Mouse (Mus musculus) gastrocnemius, postnatal 14 days (tissue): Measurements from ENCODE around the gene Aldh3b2. TPM values are rescaled to one million over a fixed set of nuclear protein-coding genes. Genes with fewer than 3 reads are reported as not detected.

ENCODE experiments used
- DNase-seq: peaks from one replicate; pipeline ENCODE4 v3.0.0; 2021; ENCODE audit warnings: mixed read lengths
- intact Hi-C: fragments of 180-260 bp; cut with DNase I; formaldehyde crosslinking; loops from one replicate; pipeline ENCODE4 v1.15.1; 2025; ENCODE audit warnings: low total_unique reads
- long read RNA-seq, 2 experiments: library from polyadenylated mRNA; stranded (forward); transcript quantifications; one replicate each; pipeline ENCODE4 v2.0.0; 2021
- total RNA-seq, 2 experiments: library from RNA; stranded (reverse); gene quantifications; 2 replicates each; pipeline ENCODE4 v1.2.3; 2021

Aldh3b2 gene
- total RNA-seq: under 1 TPM; 0.38 to 0.80 TPM
- long read RNA-seq, experiment 1: 0 reads
- long read RNA-seq, experiment 2: 0 reads

DNA sequence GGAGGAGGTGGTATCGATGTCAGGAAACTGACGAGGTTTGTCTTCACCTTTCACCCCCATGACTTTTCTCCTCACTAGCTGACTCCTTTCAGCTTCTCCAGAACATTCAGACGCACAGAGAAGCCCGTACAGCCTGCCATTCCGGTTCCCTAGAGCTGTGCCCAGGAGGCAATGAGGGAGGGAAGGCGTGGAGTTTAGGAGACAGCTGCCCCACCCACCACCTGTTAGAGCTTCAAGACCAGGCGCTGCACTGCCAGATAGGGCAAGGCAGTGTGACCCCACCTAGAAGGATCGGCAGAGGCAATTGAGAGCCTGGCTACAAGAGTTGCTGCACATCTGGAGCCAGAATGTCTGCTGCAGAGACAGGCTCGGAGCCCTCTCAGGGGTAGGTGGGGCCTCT is at the start of gene Aldh3b2:
Gene Aldh3b2, plus strand, starts transcription at position 100 of the 400 bp plus-strand sequence.
- no peak for DNase-seq
- intact Hi-C loops: no loop called here

DNA sequence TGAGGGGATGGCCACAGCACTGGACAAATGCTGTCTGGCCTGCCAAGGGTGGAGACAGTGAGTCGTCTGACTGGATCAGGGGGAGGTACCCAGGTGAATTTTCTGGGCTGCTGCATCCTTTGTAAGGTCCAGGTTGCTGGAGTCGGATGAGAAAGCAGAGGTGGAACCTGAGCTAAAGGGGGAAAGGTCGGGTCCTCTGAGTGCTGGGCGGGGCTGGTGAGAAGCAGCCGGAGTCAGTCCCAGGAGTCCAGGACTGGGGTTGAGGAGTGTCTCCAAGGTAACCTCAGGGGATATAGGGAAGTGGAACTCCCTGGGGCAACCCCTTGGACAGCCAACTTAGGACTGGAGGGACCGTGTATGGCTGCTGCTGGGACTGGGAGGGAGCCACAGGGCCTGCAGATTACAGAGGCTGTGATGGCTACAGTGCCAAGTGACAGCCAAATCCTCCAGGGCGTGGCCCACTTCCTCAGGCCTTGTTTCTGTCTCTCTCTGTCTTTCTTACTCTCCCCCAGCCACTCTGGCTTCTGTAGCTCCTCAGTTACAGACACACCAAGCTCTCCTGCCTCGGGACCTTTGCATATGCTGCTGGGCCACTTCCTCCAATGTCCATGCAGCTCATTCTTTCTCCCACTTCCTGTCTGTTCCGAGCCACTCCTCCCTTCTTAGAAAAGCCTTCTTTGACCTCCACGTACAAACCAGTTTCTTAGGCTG is 49.3 kb upstream of the Aldh3b2 start:
- peak; percentile 6 for DNase-seq
- intact Hi-C loops: no loop called here

DNA sequence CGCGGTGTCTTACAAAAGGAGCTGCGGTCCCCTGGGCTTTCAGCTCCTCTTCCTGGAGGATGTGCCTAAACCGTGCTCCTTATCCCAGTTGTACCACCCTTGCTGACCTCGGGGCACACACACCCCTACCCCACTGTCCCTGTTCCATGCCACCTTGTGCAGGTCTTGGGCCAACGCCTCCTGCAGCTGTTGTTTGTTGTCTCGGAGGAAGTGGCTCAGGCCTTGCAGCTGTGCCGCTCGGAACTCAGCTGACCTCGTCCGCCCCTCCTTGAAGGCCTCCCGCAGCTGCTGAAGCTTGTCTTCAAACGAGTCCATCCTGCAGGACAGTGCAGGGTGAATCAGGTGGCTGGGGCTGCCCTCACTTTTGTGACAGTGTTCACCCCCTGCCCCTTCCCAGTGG is 48.5 kb upstream of the Aldh3b2 start:
- intact Hi-C loops: no loop called here
- peak; percentile 78 for DNase-seq

DNA sequence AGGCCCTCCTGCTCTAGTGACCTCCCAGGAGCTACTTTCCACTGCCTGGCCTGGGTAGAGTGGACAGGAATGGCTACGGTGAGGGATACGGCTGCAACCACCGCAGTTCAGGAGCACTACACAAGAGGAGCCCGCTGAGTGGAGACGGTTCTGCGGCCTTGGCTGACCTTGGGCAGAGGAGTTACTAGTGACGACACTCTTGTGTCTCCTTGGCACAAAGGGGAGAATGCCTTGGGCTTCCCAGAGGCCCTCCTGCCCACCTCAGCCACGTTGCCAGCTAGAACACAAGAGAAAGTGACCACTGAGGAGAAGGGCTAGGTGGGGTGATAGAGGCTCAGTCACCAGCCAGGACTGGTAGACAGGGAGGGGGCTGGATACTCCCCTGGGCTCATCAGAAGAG is 47.9 kb upstream of the Aldh3b2 start:
- no peak for DNase-seq
- intact Hi-C loops: no loop called here

- DNase-seq: no peak
- intact Hi-C loops: no loop called here
These were observed 47.3 kb upstream of the Aldh3b2 start for GRCm38 (mm10) chr19:3924868-3925267.

GRCm38 (mm10) chr19:3925859-3926258 is 46.3 kb upstream of the Aldh3b2 start:
- DNase-seq: no peak
- intact Hi-C loops: no loop called here

DNA sequence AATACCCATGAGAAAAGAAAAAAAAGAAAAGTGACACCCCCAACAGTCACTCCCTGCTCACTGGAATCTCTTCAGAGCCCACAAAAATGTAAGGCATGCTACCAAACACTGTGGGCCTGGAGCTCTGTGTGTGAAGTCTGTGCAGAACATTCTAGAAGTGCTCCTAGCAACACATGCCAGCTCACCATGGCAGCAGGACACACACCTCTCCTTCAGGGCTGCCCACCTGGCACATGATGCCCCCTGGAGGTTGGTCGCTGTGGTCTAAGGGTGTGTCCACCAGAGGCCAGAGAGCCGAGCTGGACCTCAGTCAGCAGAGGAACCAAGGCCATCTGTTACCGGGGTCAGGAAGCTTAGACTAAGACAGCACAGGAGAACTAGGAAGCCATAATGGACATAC is 45.8 kb upstream of the Aldh3b2 start:
- no peak for DNase-seq
- intact Hi-C loops: no loop called here

GRCm38 (mm10) chr19:3926685-3927084 is 45.4 kb upstream of the Aldh3b2 start:
- DNase-seq: no peak
- intact Hi-C loops: no loop called here

GRCm38 (mm10) chr19:3927989-3928388 is 44.1 kb upstream of the Aldh3b2 start:
- intact Hi-C loops: no loop called here
- no peak for DNase-seq

GRCm38 (mm10) chr19:3928779-3929178 is 43.3 kb upstream of the Aldh3b2 start:
- intact Hi-C loops: no loop called here
- DNase-seq: no peak

- peak; percentile 90 for DNase-seq
- intact Hi-C loops: no loop called here
These were observed 42.8 kb upstream of the Aldh3b2 start, which contains the start of gene Aldh3b1 for GRCm38 (mm10) chr19:3929211-3929941. Aldh3b1 (minus strand) TSS chr19:3929808.

GRCm38 (mm10) chr19:3930262-3931057 is 41.7 kb upstream of the Aldh3b2 start:
- DNase-seq: no peak
- intact Hi-C loops: no loop called here

DNA sequence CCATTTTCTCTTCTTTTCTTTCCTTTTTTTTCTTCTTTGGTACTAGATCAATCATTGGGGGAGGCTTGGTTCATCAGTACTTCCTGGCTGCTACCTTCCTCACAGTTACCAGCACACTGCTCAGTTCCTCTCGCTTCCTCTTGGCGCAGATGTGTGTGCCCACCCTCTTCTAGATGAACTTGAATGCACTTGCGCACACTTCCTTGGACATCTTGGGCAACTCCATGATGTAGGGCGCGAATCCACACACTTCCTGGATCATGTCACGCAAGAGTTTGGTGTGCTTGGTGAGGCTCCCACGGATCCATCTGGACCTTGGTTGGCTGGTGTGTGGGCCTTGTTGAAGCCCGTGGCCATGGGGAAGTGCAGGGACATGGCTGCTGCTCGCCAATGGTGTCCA is 40.4 kb upstream of the Aldh3b2 start:
- no peak for DNase-seq
- intact Hi-C loops: no loop called here

GRCm38 (mm10) chr19:3935032-3935895 is 36.9 kb upstream of the Aldh3b2 start, which contains the start of gene Unc93b1:
Unc93b1 (plus strand) TSS chr19:3935186.
- intact Hi-C loops: no loop called here
- peak; percentile 77 for DNase-seq

DNA sequence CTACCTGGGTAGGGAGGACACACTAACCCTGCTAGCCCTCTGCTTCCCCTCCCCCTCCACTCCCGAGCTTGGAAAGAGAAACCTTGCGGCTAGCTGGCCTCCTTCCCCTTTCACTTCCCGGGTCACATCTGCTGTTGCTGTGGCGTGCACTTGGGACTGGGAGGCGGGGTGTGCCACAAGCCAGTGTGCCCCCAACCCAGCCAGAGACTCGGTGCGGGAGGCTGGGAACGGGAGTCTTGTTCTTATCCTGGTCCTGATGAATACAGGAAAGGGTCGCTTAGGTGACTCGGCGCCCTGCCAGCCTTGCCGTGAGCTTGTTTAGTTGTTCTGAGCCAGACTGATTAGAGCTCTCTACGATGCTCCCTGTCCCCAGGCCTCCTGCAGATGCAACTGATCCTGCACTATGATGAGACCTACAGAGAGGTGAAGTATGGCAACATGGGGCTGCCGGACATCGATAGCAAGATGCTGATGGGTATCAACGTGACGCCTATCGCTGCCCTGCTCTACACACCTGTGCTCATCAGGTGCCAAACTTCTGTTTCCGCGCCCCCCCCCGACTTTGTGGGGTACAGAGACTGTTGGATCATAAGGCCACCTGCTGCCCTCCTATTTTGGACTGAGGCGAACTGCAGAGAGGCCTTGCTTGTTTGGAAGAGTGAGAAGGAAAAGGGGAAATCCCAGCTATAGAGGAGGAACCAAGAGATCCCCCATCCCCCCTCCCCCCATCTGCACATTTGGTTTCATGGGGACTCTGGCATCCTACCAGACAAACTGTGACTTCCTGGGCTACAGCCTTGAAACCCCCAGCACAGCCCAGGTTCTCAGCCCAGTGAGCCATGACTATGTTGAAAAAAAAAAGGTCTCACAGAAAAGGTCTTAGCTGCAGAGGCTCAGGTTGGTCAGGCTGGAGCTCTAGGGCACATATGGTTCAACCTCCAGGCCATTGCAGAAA is 36.0 kb upstream of the Aldh3b2 start:
- intact Hi-C loops: loop anchor here (2.0 kb wide), 1 partner anchor 53 kb away; no protein-coding TSS in a partner anchor
- peak; percentile 72 for DNase-seq

- DNase-seq: no peak
- intact Hi-C loops: no loop called here
These were observed 29.8 kb upstream of the Aldh3b2 start for GRCm38 (mm10) chr19:3942315-3942714.

GRCm38 (mm10) chr19:3942986-3943735 is 29.0 kb upstream of the Aldh3b2 start:
- intact Hi-C loops: no loop called here
- no peak for DNase-seq
